Mouse (Mus musculus) ovary, postnatal 10 days (tissue): Measurements from ENCODE around the gene Gm8165.
"Not testable (repeated sequence)": the region's sequence is repeated elsewhere in the genome, so short reads cannot be mapped to it uniquely, and the experiment has no call there.

Source experiments
- DNase-seq: peaks from one replicate; pipeline ENCODE4 v3.0.0; 2022; ENCODE audit warnings: low spot score

The Gm8165 gene

DNA sequence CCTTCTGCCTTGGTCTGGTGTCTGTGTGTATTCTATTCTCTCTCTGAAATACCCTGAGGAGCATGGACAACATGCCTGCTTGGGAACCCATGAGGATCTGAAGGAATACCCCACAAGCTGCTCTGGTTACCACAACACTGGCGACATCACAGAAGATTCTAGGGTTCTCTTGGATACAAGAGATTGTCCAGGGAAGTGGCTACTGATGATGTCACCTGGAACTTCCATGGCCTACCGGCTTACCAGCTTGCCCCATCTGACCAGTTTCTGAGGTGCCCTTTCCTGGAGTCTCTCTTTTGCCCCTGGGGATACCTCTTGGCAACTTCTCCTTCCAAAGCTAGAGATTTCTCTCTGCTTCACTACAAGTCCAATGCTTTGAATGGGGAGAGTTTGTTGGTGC, at the start of gene Gm8165:
Gene Gm8165, minus strand, starts transcription at position 101 of the 400 bp plus-strand sequence.
- DNase-seq: not testable (repeated sequence)

DNA sequence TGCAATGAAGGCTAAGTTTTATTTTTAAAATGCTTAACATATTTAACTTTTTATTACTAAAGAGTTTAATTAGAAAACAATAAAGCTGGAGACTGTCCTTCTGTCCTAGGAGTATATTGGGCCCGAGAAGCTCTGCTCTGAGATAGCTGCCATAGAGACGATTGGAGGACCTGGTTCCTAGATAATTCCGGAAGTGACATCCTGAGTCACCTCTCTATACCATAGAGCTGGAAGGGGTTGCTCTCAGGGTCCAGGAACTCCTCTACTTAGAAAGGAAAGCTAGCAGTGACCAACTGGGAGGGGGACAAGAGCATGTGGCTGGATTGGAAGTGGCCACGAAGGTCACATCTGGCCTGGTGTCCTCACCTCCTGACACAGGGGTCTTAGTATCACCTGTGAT, 20.6 kb upstream of the Gm8165 start, which contains the start of gene Gm7324:
Gene Gm7324, plus strand, starts transcription at position 208 of the 400 bp plus-strand sequence.
- DNase-seq: not testable (repeated sequence)
